Mouse (Mus musculus) spleen, postnatal 10 days (tissue): Measurements from ENCODE around the gene Gp1ba.

Experiments used
- DNase-seq, 2 experiments: peaks; one replicate each; pipeline ENCODE4 v3.0.0; 2021 to 2022; ENCODE audit warnings: low spot score in 2 of 2

Gp1ba gene

DNA sequence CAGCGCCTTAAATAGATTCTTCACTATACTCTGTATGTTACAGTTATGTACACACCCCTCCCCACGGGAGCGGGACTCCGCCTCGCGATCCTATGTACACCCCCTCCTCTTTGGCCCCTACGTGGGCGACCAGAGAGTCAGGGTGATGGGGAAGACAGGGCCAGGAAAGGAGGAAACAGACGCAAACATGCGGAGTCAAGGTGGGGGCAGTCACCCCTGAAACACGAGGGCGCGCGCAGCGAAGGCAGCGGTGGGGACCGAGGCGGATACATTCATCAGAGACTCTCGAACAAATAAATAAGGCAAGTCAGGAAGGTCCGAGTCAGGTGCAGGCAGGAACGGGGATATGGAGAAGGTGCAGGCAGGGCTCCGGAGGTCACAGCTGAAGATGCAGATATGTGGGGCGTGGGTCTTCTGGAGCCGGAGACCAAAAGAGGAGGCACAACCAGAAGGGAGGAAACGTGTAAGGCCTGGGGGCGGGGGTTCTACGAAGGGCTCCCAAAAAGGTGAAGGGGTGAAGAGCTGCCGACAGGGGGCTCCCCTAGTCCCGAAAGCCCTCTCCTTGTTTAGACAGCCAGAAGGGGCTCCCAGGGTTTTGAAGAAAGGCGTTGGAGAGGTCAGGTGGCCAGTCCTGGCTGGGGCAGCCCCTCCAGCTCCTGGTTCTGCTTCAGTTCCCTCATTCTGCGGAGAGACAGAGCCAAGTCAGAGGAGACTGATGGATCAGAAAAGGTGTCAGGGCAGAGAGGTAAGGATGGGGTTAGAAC lies 30.8 kb downstream of the Gp1ba start:
- DNase-seq, result peak in 1 of 2 experiments; percentile 86

DNA sequence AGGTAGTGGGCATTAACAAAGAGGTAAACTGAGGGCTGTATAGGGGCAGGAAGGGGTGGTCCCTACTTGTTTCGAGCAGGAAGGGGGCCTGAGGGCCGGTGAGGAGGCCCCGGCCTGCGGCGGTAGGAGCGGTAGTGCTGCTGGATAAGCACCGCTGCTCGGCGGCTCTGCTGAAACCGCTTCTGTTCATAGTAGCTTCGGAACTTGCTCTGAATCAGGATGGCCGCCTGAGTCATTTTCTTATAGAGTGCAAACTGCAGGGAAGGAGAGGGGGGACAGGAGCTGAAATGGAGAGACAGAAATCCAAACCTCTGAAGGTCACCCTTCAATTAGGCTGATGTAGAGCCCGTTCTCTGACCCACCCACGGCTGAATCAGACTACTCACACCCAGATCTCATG lies 31.6 kb downstream of the Gp1ba start:
- DNase-seq, result no peak

DNA sequence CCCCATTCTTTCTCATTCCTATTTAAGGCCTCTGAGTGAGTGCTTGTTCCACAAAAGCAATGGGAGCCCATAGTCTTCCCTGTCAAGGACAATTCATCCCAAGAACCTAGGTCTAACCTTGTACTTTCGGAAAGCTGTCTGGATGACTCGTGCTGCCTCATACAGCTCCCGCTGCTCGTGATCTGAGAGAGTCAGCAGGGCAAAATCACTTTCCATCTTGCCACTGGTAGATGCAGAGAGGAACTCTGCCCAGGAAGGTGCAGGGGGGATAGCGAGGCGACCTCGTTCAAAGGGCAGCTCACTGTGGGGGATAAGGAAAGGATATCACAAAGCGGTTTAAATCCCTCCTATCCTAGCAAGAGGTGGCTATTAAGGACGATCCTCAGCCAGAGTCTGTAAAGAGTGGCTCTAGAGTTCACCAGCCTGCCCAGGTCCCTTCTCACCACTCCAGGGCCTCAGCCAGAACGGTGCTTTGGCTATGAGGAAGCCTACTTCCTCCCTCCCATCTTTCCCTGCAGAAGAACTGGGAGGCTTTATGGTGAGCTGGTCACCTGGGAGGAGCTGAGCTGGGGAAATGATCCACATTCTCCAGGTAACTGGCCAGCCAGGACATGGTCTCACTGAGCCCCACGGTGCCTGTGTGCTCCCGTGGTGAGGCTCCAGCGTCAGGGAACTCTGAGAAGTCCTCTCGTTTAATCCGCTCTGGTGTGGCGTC lies 32.6 kb downstream of the Gp1ba start:
- no peak for DNase-seq

DNA sequence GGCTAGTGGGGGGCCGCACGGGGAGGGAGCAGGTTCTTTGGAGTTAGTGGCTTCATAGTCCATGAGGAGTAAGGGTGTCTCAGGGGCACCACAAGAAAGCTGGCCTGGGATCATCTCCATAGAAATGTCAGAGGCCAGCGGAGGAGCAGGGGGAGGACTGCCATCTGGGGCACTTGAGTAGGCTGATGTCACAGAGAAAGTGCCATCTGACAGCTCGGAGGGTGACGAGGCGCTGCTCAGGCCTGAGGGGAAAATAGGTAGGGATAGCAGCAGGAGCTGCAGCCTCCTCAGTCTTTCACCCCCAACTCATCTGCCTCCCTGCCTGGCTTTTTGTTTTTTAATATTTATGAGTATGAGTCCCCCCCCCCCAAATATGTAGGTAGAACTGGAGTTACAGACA lies 35.1 kb downstream of the Gp1ba start:
- no peak for DNase-seq

DNA sequence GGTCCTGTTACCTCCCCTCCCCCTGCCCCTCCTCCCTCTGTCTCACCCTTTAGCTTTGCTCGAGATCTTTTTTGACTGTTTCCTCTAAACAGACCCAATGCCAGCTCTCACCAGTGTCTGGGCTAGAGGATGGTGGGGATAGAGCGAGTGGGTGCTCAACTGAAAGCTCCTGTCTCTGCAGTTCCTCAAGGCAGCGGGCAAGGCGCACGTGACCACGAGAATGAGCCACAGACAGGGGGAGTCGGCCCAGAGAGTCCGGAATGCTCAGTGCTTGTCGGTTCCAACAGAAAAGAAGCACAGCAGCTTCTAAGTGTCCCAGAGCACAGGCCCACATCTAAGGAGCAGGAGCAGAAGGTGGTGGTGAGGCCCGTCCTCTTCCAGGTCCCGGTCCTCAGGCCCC lies 35.6 kb downstream of the Gp1ba start:
- DNase-seq, result no peak

DNA sequence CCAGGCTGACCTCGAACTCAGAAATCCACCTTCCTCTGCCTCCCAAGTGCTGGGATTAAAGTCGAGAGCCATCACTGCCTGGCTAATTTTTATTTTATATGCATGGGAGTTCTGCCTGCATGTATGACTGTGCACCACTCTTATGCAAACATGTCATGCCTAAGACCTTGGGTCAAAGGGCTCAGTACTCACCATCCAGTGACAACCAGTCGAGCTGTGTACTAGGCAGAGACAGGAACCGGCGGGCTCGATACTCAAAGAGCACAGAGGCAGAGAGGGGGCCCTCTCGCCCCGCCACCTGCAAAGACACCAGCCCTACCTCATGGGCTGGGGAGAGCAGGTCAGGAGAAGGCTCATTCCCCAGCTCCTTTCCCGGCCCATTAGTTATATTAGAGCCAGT lies 39.2 kb downstream of the Gp1ba start:
- no peak for DNase-seq

DNA sequence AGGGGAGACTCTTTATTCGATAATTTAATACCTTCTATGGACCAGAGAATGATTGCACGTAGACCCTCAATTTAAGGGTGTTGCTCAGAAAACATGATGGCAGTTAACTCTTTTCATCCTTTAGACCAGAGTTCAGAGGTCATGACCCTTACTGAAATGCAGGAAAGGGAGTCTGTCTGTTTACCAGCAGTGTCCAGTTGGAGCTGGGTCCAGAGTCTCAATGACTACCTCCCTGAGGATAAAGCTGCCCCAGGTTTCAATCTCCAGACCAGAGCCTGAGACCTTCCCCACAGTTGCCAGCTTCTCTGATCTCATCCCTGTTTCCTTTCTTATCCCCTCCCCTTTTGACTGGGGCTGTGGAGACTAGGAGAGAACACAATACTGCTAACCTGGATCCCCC lies 39.7 kb downstream of the Gp1ba start:
- no peak for DNase-seq

DNA sequence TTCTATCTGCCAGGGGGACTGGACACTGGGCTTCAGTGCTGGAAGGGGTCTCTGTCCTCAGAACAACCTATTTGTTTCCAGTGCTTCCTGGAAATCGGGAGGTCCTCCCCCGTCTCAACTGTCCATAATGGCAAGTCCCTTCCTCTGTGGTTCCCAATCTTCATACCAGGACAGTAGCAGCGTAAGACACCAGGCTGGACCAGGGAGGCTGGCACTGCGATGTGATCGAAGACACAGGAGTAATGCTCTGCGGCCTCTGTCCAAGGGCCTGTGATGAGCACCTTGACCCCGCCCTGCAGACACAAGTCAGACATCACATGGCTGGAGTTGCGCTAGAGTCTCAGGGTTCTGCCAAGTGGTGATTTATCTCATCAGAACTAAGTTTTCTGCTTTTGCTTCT lies 40.4 kb downstream of the Gp1ba start:
- DNase-seq, result no peak

DNA sequence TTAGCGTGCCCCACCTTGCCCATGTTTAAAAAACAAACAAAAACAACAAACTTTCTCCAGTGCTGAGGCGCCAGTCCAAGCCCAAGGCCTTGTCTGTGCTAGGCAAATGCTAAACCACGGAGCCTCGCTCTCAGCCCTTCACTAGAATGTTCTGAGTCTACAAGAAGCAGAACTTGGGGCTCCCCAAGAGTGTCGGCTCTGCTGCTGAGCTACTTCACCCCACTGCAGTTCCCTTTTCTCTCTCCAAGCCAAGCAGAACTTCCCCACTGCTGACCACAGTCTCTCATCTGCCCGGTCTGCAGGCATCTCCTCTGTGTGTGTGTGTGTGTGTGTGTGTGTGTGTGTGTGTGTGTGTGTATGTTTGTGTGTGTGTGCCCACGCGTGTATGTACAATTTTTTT lies 41.0 kb downstream of the Gp1ba start:
- peak in 1 of 2 experiments; percentile 60 for DNase-seq

DNA sequence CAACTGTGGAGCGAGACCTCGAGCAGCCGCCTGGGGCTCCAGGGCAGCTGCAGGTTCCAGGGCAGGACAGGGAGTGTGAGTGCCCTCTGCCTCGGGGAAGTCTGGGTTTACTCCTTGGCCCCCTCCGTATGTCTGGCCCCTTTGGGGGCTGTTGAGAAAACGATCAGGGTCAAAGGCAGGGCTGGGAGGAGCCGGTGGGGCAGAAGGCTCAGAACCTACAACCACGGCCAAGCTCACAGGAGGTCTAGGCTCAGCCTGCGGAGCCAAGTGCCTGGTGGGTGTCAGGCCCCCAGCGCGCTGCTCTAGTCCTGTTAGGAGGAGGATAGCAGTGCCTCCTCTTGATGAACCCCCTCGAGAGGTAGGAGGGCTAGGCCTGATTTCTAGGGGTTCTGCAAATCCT lies 42.2 kb downstream of the Gp1ba start:
- no peak for DNase-seq

DNA sequence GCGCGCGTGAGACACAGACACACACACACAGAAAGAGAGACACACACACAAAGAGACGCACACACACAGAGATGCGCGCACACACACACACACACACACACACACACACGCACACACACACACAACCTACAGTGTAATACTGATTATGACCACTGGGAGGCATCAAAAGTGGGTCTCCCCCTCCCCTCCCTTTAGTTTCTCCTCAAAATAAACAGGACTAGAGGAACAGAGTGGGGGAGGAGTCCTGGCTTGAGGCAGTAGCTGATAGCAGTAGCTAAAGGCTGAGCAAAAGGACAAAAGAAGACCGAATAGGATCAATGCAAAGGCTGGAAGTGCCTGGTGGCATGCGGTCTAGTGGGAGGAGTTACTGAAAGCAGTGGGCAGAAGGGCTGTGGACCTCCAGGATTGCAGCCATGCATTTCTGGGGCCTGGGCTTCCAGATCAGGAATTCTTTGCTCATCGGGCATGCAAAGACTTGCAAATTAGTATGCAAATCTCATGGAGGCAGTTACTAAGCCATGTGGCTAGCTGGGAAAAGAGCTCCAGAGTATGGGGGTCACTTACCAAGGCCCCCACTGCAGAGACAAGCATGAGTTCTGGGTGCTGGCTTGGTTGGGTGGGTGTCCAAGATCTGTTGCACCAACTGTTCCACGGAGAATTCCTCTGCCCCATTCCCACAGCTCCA lies 43.1 kb downstream of the Gp1ba start:
- DNase-seq, result no peak

DNA sequence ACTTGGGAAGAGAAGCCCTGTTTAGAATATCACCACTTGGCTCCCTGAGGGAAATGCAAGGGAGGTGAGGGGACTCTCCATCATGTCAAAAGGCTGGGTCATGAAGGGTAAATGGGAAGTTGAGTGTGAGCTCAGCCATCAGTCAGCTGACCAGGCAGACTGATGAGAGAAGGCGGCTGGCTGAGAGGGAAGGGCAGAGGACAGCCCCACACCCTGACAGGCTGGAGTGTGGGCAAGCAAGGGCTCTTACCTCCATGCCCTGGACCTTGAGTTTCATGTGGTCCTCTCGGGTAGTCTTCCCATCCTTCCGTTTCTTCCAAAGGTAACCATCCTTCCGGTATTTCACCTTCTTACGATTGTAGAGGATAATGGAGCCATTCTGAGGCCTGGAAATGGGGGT lies 44.7 kb downstream of the Gp1ba start:
- DNase-seq, result no peak

DNA sequence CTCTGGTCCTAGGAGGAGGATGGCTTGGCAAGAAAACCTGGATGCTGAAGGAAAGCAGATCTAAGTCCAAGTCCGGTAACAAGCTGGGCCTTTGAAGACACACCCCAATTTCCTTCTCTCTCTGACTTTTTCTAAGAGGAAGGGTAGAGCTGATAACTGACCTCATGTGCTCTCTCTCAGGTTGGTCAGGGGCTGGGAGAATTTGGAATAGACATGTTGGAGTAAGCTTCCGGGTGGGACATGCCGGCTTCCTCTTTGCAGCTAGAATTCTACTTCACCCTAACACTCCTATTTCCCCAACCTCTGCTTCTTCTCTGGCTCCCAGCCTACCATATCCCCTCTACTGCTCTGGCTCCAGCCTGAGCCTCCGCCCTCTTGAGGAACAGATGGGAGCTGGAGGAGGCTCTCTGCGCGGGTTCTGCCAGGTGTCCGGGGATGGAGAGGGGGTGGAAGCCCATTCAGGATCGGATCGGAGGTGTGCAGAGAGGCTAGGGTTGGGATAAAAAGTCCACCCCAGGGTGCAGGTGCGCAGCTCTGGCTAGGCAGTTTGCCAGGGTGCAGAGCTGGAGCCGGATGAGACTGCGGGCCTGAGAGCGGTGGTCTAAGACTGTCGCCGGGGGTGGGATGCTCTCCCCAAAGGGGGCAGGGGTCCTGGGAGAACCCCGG lies 48.1 kb downstream of the Gp1ba start:
- DNase-seq, result peak in 1 of 2 experiments; percentile 32

DNA sequence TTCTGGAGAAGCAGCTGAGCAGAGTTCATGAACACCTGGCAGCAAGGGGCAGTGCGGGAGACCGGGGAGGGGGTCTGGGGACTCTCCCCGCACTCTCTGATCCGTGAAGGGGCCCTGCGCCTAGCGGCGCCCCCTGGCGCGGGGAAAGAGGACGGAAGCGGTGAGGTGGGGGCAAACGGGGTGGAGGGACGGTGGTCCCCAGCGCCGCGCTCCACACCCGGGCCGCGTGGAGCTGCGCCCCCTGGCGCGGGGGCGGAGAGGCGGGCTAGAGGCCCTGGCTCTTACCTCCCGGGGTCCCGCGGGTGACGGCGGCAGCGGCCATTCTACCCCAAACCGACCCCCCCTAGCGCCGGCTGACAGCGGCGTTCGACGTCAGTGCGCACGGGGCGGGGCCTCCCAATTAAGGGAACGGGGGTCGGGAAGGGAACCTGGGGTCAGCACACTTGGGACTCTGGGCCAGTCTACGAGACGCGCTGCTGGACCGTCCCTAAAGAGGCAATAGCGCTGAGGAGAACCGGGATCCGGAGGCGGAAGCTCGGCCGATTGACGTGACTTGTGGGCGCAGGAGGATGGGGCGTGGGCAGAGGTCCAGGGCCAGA lies 48.8 kb downstream of the Gp1ba start, which contains the start of gene Camta2:
Camta2 (minus strand) TSS at position 505 of the 599 bp plus-strand sequence.
- DNase-seq, result peak; percentile 76 to 86

DNA sequence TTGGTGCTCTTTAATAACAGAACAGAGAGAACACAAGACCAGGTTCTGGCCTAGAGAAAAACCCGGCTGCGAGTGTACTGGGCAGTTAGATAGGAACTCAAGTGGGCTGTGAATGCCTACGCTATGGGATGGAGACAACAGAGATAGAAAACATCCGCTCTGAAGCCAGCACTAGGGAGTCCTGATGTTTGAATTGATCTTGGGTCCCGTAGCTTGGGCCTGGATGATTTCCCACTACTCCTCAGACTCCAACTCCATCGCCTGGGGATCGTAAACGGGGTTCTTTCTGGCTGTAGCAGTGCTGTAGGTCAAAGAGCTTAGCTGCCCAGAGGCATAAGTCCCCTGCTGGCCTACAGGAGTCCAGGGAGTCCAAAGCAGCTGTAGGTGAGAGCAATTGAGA lies 49.5 kb downstream of the Gp1ba start:
- DNase-seq, result no peak

DNA sequence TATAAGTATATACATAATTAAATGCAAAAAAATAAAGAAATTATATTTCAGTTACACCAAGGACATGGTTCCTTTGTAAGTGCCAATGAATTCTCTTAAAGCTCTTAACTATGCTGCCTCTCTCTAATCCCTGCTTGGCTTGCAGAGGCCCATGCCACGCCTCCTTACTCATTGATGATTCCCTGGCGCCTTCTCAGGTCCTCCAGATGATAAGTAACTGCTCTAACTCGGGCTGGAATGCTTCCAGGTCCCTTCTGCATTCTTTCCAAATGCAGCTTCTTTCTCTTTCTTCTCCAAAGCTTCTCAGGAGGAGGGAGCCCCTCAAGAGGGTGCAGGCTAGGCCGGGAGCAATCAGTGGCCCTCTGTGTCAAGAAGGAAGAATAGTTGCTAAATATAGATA lies 50.7 kb downstream of the Gp1ba start:
- DNase-seq, result no peak
